Mouse (Mus musculus): ENCODE results near the gene Morn4. TPM values are rescaled to one million over a fixed set of nuclear protein-coding genes. Genes with fewer than 3 reads are reported as not detected.
A peak's percentile ranks its signal among the peaks of the same experiment; 100 is the strongest.

The Morn4 gene
- polyA plus RNA-seq, 1 experiment from 2014 or later = 169 TPM

GRCm38 (mm10) chr19:42056719-42057409, 29.3 kb downstream of the Morn4 start:
- 86% methylated on average over 6 of the region's 6 CpGs for whole genome bisulfite sequencing
- no peak overlapping the region for H3K4me2 ChIP-seq (replicated peaks)

GRCm38 (mm10) chr19:42055881-42056280, 30.3 kb downstream of the Morn4 start:
- no peaks in the 10 kb centered on the region for H3K36me3 ChIP-seq
- H3K27ac ChIP-seq (replicated peaks) = no peak overlapping the region
- H3K4me2 ChIP-seq (replicated peaks) = no peak overlapping the region
- ATAC-seq (replicated peaks) = no peak
- H3K9ac ChIP-seq (replicated peaks) = no peak overlapping the region
- H3K27me3 ChIP-seq = no peaks in the 10 kb centered on the region
- no peaks in the 10 kb centered on the region for H3K9me3 ChIP-seq
- H3K4me1 ChIP-seq = no peaks in the 10 kb centered on the region
- WGBS = 78% methylated on average over 2 of the region's 2 CpGs
- no peak overlapping the region for H3K4me3 ChIP-seq

More at GRCm38 (mm10) chr19:42056719-42057409, 29.3 kb downstream of the Morn4 start:
- no peak for ATAC-seq (replicated peaks)
- H3K4me3 ChIP-seq = no peak overlapping the region
- H3K36me3 ChIP-seq = no peaks in the 10 kb centered on the region
- H3K9ac ChIP-seq (replicated peaks) = no peak overlapping the region
- no peaks in the 10 kb centered on the region for H3K4me1 ChIP-seq
- no peaks in the 10 kb centered on the region for H3K27me3 ChIP-seq
- H3K27ac ChIP-seq (replicated peaks) = no peak overlapping the region
- H3K9me3 ChIP-seq = no peaks in the 10 kb centered on the region

- no peaks in the 10 kb centered on the region for H3K4me1 ChIP-seq
- no peak for ATAC-seq (replicated peaks)
- H3K36me3 ChIP-seq = no peaks in the 10 kb centered on the region
- no peak overlapping the region for H3K27ac ChIP-seq (replicated peaks)
- no peaks in the 10 kb centered on the region for H3K27me3 ChIP-seq
- WGBS = 86% methylated on average over 6 of the region's 6 CpGs
- no peak overlapping the region for H3K9ac ChIP-seq (replicated peaks)
- H3K4me3 ChIP-seq = no peak overlapping the region
- H3K9me3 ChIP-seq = no peaks in the 10 kb centered on the region
- H3K4me2 ChIP-seq (replicated peaks) = no peak overlapping the region
Measured at GRCm38 (mm10) chr19:42054255-42054654, 31.9 kb downstream of the Morn4 start.

GRCm38 (mm10) chr19:42051948-42052347, 34.2 kb downstream of the Morn4 start, which contains the start of gene 4933411K16Rik:
Gene 4933411K16Rik, plus strand, starts transcription at chr19:42052248.
- Histone ChIP-seq H3K36me3 (no peaks in the 10 kb centered on the region), H3K4me3 (no peak within 1 kb of the TSS)
- 80% methylated on average over 4 of the region's 4 CpGs for WGBS

GRCm38 (mm10) chr19:42051351-42051750, 34.8 kb downstream of the Morn4 start:
- Histone ChIP-seq H3K4me2 (replicated peaks) (no peak overlapping the region), H3K9me3 (no peaks in the 10 kb centered on the region), H3K4me1 (no peaks in the 10 kb centered on the region), H3K9ac (replicated peaks) (no peak overlapping the region), H3K4me3 (no peak overlapping the region), H3K27ac (replicated peaks) (no peak overlapping the region), H3K36me3 (no peaks in the 10 kb centered on the region), H3K27me3 (no peaks in the 10 kb centered on the region)
- WGBS = 86% methylated on average over 3 of the region's 3 CpGs
- no peak for ATAC-seq (replicated peaks)

More at GRCm38 (mm10) chr19:42051948-42052347, 34.2 kb downstream of the Morn4 start, which contains the start of gene 4933411K16Rik:
- no peaks in the 10 kb centered on the region for H3K9me3 ChIP-seq
- no peak within 1 kb of the TSS for H3K4me2 ChIP-seq (replicated peaks)
- no peak for ATAC-seq (replicated peaks)
- H3K27ac ChIP-seq (replicated peaks) = no peak within 1 kb of the TSS
- no peaks in the 10 kb centered on the region for H3K4me1 ChIP-seq
- no peak within 1 kb of the TSS for H3K9ac ChIP-seq (replicated peaks)
- H3K27me3 ChIP-seq = no peaks in the 10 kb centered on the region

GRCm38 (mm10) chr19:42050251-42050650, 35.9 kb downstream of the Morn4 start:
- no peaks in the 10 kb centered on the region for H3K36me3 ChIP-seq
- no peak for ATAC-seq (replicated peaks)
- no peak overlapping the region for H3K4me3 ChIP-seq
- H3K4me2 ChIP-seq (replicated peaks) = no peak overlapping the region
- WGBS = 78% methylated on average over 1 of the region's 1 CpGs
- no peaks in the 10 kb centered on the region for H3K9me3 ChIP-seq
- no peaks in the 10 kb centered on the region for H3K27me3 ChIP-seq
- H3K9ac ChIP-seq (replicated peaks) = no peak overlapping the region
- H3K27ac ChIP-seq (replicated peaks) = no peak overlapping the region
- peaks cover 6% of the 10 kb centered on the region; the same call in 1 of the 2 replicates for H3K4me1 ChIP-seq

GRCm38 (mm10) chr19:42045269-42046102, 40.7 kb downstream of the Morn4 start, which contains the start of gene Hoga1:
Gene Hoga1, plus strand, starts transcription at chr19:42045610.
- ATAC-seq (replicated peaks) = peak; percentile 82
- Histone ChIP-seq H3K27ac (replicated peaks) (no peak within 1 kb of the TSS), H3K4me3 (peak within 1 kb of the TSS; percentile 24), H3K27me3 (no peaks in the 10 kb centered on the region), H3K9me3 (no peaks in the 10 kb centered on the region), H3K36me3 (no peaks in the 10 kb centered on the region), H3K4me1 (peaks cover 6% of the 10 kb centered on the region; the same call in 1 of the 2 replicates), H3K9ac (replicated peaks) (no peak within 1 kb of the TSS), H3K4me2 (replicated peaks) (peak within 1 kb of the TSS; percentile 40)
- WGBS = 27% methylated on average over 23 of the region's 23 CpGs

- Histone ChIP-seq H3K4me2 (replicated peaks) (no peak overlapping the region), H3K36me3 (no peaks in the 10 kb centered on the region), H3K4me1 (peaks cover 6% of the 10 kb centered on the region; the same call in 1 of the 2 replicates), H3K4me3 (no peak overlapping the region), H3K9me3 (no peaks in the 10 kb centered on the region), H3K9ac (replicated peaks) (no peak overlapping the region), H3K27ac (replicated peaks) (no peak overlapping the region), H3K27me3 (no peaks in the 10 kb centered on the region)
- no peak for ATAC-seq (replicated peaks)
- 93% methylated on average over 6 of the region's 6 CpGs for WGBS
Measured at GRCm38 (mm10) chr19:42043988-42044387, 42.2 kb downstream of the Morn4 start.

- no peak overlapping the region for H3K4me2 ChIP-seq (replicated peaks)
- no peak overlapping the region for H3K27ac ChIP-seq (replicated peaks)
- 89% methylated on average over 12 of the region's 12 CpGs for WGBS
- H3K9ac ChIP-seq (replicated peaks) = no peak overlapping the region
- H3K4me1 ChIP-seq = 0 out of 2 replicates have a peak, but pooled peaks cover 4% of the 10 kb centered on the region
- H3K9me3 ChIP-seq = no peaks in the 10 kb centered on the region
- H3K4me3 ChIP-seq = no peak overlapping the region
- no peaks in the 10 kb centered on the region for H3K36me3 ChIP-seq
- no peaks in the 10 kb centered on the region for H3K27me3 ChIP-seq
- no peak for ATAC-seq (replicated peaks)
Measured at GRCm38 (mm10) chr19:42038310-42038709, 47.8 kb downstream of the Morn4 start.

- WGBS = 80% methylated on average over 11 of the region's 11 CpGs
- no peak overlapping the region for H3K4me2 ChIP-seq (replicated peaks)
- H3K9ac ChIP-seq (replicated peaks) = no peak overlapping the region
Measured at GRCm38 (mm10) chr19:42037167-42037702, 48.9 kb downstream of the Morn4 start.

GRCm38 (mm10) chr19:42036357-42036756, 49.8 kb downstream of the Morn4 start:
- Histone ChIP-seq H3K27me3 (no peaks in the 10 kb centered on the region), H3K9me3 (no peaks in the 10 kb centered on the region), H3K4me1 (0 out of 2 replicates have a peak, but pooled peaks cover 4% of the 10 kb centered on the region), H3K9ac (replicated peaks) (no peak overlapping the region), H3K4me3 (no peak overlapping the region), H3K36me3 (no peaks in the 10 kb centered on the region), H3K27ac (replicated peaks) (no peak overlapping the region), H3K4me2 (replicated peaks) (no peak overlapping the region)
- ATAC-seq (replicated peaks) = no peak
- WGBS = 58% methylated on average over 3 of the region's 3 CpGs

More at GRCm38 (mm10) chr19:42037167-42037702, 48.9 kb downstream of the Morn4 start:
- ATAC-seq (replicated peaks) = no peak
- no peak overlapping the region for H3K27ac ChIP-seq (replicated peaks)
- no peaks in the 10 kb centered on the region for H3K9me3 ChIP-seq
- H3K4me3 ChIP-seq = no peak overlapping the region
- H3K4me1 ChIP-seq = 0 out of 2 replicates have a peak, but pooled peaks cover 4% of the 10 kb centered on the region
- no peaks in the 10 kb centered on the region for H3K27me3 ChIP-seq
- H3K36me3 ChIP-seq = no peaks in the 10 kb centered on the region
